Comparison of ENCODE assay signal across 24 mouse cellular contexts in the genomic region with DNA sequence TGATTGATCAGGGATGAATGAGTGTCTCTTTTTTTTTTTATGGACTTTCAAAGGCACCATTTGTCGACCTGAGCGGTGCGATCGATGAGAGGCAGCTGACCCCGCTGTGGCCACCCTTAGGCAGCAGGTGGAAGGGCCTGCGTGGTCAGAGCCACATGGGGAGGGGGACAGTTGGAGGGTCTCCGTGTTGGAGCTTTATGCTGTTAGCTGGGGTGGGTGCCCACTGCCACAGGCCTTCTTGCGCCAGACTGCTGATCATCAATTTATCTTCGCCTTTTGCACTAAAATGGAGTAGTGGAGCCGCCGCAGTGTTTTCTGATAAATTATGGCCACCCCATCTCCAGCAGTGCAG. TPM values are rescaled to one million over a fixed set of nuclear protein-coding genes. Genes with fewer than 3 reads are reported as not detected.
DNase-seq lines count a peak whose midpoint lies in the region; ATAC-seq lines count a peak whose summit lies in the region.
"Had no signal": no experiment of that assay in that cellular context is flagged by ENCODE, and none has a peak within 500 bp of the region (broad histone marks: within the 10 kb centered on the region; RNA-seq: fewer than 3 reads in every experiment).

No protein-coding gene starts in this region.

- no peaks in the 10 kb centered on the region for H3K36me3 ChIP-seq in forebrain, embryonic 12.5 days (replicated peaks)
- H3K36me3 ChIP-seq in forebrain, embryonic 15.5 days = no peaks in the 10 kb centered on the region
- no peaks in the 10 kb centered on the region for H3K36me3 ChIP-seq in embryonic facial prominence, embryonic 10.5 days (replicated peaks)
- H3K36me3 ChIP-seq in hindbrain, embryonic 12.5 days = no peaks in the 10 kb centered on the region
- H3K36me3 ChIP-seq in midbrain, embryonic 14.5 days (ENCODE audit: control insufficient read depth, insufficient read depth, low read length) = no peaks in the 10 kb centered on the region
- H3K36me3 ChIP-seq: embryonic facial prominence, embryonic 12.5 days; heart, embryonic 15.5 days had no signal

- WGBS in forebrain, embryonic 12.5 days = 53% methylated on average over 11 of the region's 11 CpGs
- WGBS in forebrain, embryonic 15.5 days = 56% methylated on average over 11 of the region's 11 CpGs
- 48% methylated on average over 11 of the region's 11 CpGs for WGBS in embryonic facial prominence, embryonic 10.5 days
- 22% methylated on average over 11 of the region's 11 CpGs for WGBS in hindbrain, embryonic 12.5 days
- whole genome bisulfite sequencing in midbrain, embryonic 14.5 days = 46% methylated on average over 11 of the region's 11 CpGs

- no peak overlapping the region for H3K4me2 ChIP-seq in forebrain, embryonic 12.5 days
- H3K4me2 ChIP-seq in forebrain, embryonic 15.5 days (replicated peaks) = no peak overlapping the region
- peak overlapping the region; percentile 29 for H3K4me2 ChIP-seq in hindbrain, embryonic 12.5 days (replicated peaks)
- peak overlapping the region; percentile 11; the same call in 1 of the 2 replicates for H3K4me2 ChIP-seq in midbrain, embryonic 14.5 days (ENCODE audit: low read length)
- H3K4me2 ChIP-seq: embryonic facial prominence, embryonic 12.5 days; heart, embryonic 15.5 days had no signal

- H3K27ac ChIP-seq in forebrain, embryonic 12.5 days = 0 out of 2 replicates have a peak overlapping the region, but pooled peaks have one; percentile 13
- no peak overlapping the region for H3K27ac ChIP-seq in forebrain, embryonic 15.5 days (replicated peaks)
- peak overlapping the region; percentile 31 for H3K27ac ChIP-seq in embryonic facial prominence, embryonic 10.5 days (replicated peaks)
- H3K27ac ChIP-seq in hindbrain, embryonic 12.5 days = peak overlapping the region; percentile 76
- H3K27ac ChIP-seq in midbrain, embryonic 14.5 days (replicated peaks; ENCODE audit: low read depth, low read length) = no peak overlapping the region
- H3K27ac ChIP-seq: embryonic facial prominence, embryonic 12.5 days; heart, embryonic 15.5 days; kidney, postnatal 0 days; left cerebral cortex, adult 2 months had no signal

- no peak for ATAC-seq in forebrain, embryonic 12.5 days (ENCODE audit: low FRiP score)
- ATAC-seq in forebrain, embryonic 15.5 days (replicated peaks) = no peak
- ATAC-seq in hindbrain, embryonic 12.5 days (ENCODE audit: low FRiP score) = peak; percentile 23; the same call in 1 of the 2 replicates
- no peak for ATAC-seq in midbrain, embryonic 14.5 days (ENCODE audit: low FRiP score, low TSS enrichment)
- ATAC-seq: CD4-positive, CD25-positive, alpha-beta regulatory T cell, adult 4 months; forebrain, postnatal 0 days had no signal

- intact Hi-C loops in left cerebral cortex, postnatal 10 days (cut with DNase I) = no loop called here

- no peak for DNase-seq in embryonic facial prominence, embryonic 10.5 days (ENCODE audit: low spot score)
- no peak for DNase-seq in midbrain, embryonic 14.5 days
- DNase-seq in left cerebral cortex, postnatal 10 days (ENCODE audit: extremely low spot score in 1 of 2, low spot score in 2 of 2) = no peak
- DNase-seq in heart, adult 11 months = no peak
- DNase-seq in cerebellum, postnatal 25 days = no peak
- DNase-seq: adrenal gland, postnatal 14 days; cerebellum, adult 8-10 months; forebrain, postnatal 0 days; heart, postnatal 36 days; kidney, adult 2 months; lung, postnatal 4 days; thymus, postnatal 25 days had no signal

- peaks cover 16% of the 10 kb centered on the region for H3K4me1 ChIP-seq in forebrain, embryonic 12.5 days
- H3K4me1 ChIP-seq in forebrain, embryonic 15.5 days = no peaks in the 10 kb centered on the region
- H3K4me1 ChIP-seq in embryonic facial prominence, embryonic 10.5 days = peaks cover 35% of the 10 kb centered on the region
- peaks cover 27% of the 10 kb centered on the region for H3K4me1 ChIP-seq in hindbrain, embryonic 12.5 days
- H3K4me1 ChIP-seq in midbrain, embryonic 14.5 days (ENCODE audit: control insufficient read depth, insufficient read depth, low read length) = peaks cover 9% of the 10 kb centered on the region
- H3K4me1 ChIP-seq: heart, embryonic 15.5 days had no signal

- H3K27me3 ChIP-seq in forebrain, embryonic 12.5 days = 0 out of 2 replicates have a peak, but pooled peaks cover 3% of the 10 kb centered on the region
- no peaks in the 10 kb centered on the region for H3K27me3 ChIP-seq in forebrain, embryonic 15.5 days
- H3K27me3 ChIP-seq in embryonic facial prominence, embryonic 10.5 days (replicated peaks; ENCODE audit: low read depth, poor library complexity, severe bottlenecking) = peaks cover 23% of the 10 kb centered on the region
- peaks cover 5% of the 10 kb centered on the region; the same call in 1 of the 2 replicates for H3K27me3 ChIP-seq in hindbrain, embryonic 12.5 days
- H3K27me3 ChIP-seq in midbrain, embryonic 14.5 days (ENCODE audit: control insufficient read depth, insufficient read depth, low read length) = no peaks in the 10 kb centered on the region
- H3K27me3 ChIP-seq: embryonic facial prominence, embryonic 12.5 days had no signal

- no peak overlapping the region for H3K9ac ChIP-seq in forebrain, embryonic 12.5 days
- no peak overlapping the region for H3K9ac ChIP-seq in forebrain, embryonic 15.5 days (replicated peaks)
- H3K9ac ChIP-seq in hindbrain, embryonic 12.5 days = no peak overlapping the region
- no peak overlapping the region for H3K9ac ChIP-seq in midbrain, embryonic 14.5 days (replicated peaks; ENCODE audit: low read length)
- H3K9ac ChIP-seq: embryonic facial prominence, embryonic 12.5 days; forebrain, postnatal 0 days; heart, embryonic 15.5 days had no signal

- no peak overlapping the region for H3K4me3 ChIP-seq in forebrain, embryonic 12.5 days (replicated peaks)
- no peak overlapping the region for H3K4me3 ChIP-seq in forebrain, embryonic 15.5 days
- H3K4me3 ChIP-seq in embryonic facial prominence, embryonic 10.5 days = peak overlapping the region; percentile 16; the same call in 1 of the 2 replicates
- no peak overlapping the region for H3K4me3 ChIP-seq in hindbrain, embryonic 12.5 days
- H3K4me3 ChIP-seq in midbrain, embryonic 14.5 days (replicated peaks; ENCODE audit: low read depth, low read length) = no peak overlapping the region
- H3K4me3 ChIP-seq: embryonic facial prominence, embryonic 12.5 days; heart, embryonic 15.5 days; left cerebral cortex, adult 2 months; myocyte had no signal

- H3K9me3 ChIP-seq in forebrain, embryonic 12.5 days = no peaks in the 10 kb centered on the region
- H3K9me3 ChIP-seq in forebrain, embryonic 15.5 days = no peaks in the 10 kb centered on the region
- no peaks in the 10 kb centered on the region for H3K9me3 ChIP-seq in embryonic facial prominence, embryonic 10.5 days
- H3K9me3 ChIP-seq in hindbrain, embryonic 12.5 days (replicated peaks) = 0 out of 2 replicates have a peak, but pooled peaks cover 4% of the 10 kb centered on the region
- no peaks in the 10 kb centered on the region for H3K9me3 ChIP-seq in midbrain, embryonic 14.5 days (ENCODE audit: control insufficient read depth, low read length)
- H3K9me3 ChIP-seq: embryonic facial prominence, embryonic 12.5 days; heart, embryonic 15.5 days had no signal

RNA-seq across cellular contexts. Expression of gene Crabp1, which starts 11.6 kb away (rescaled TPM):
- 106 and 133 TPM in 2 replicates for polyA plus RNA-seq in forebrain, embryonic 12.5 days (2016; fragmentation: Nextera tagmentation; extraction: Ambion mirVana)
- 47.3 and 53.2 TPM in 2 replicates for polyA plus RNA-seq in forebrain, embryonic 15.5 days (2015; fragmentation: Nextera tagmentation; extraction: Ambion mirVana)
- 1,341 and 1,562 TPM in 2 replicates for polyA plus RNA-seq in embryonic facial prominence, embryonic 10.5 days (2016; fragmentation: Nextera tagmentation; extraction: Ambion mirVana)
- polyA plus RNA-seq in hindbrain, embryonic 12.5 days (2016; fragmentation: Nextera tagmentation; extraction: Ambion mirVana) = 655 and 681 TPM in 2 replicates
- 34.8 and 35.1 TPM in 2 replicates for polyA plus RNA-seq in midbrain, embryonic 14.5 days (2014; fragmentation: Nextera tagmentation; extraction: Ambion mirVana)
- total RNA-seq in left cerebral cortex, postnatal 10 days (2021) = 1 to 10 TPM; 2.6 to 9.5 TPM
- total RNA-seq: common myeloid progenitor, adult 5-6 weeks; heart, postnatal 36 days; liver, adult 2 months; megakaryocyte-erythroid progenitor cell, adult 5-6 weeks had no signal
- polyA plus RNA-seq: CD4-positive, CD25-positive, alpha-beta regulatory T cell, adult 4 months; liver, adult 2 months had no signal

RNA-seq across cellular contexts. Expression of gene Wdr61, which starts 18.6 kb away (rescaled TPM):
- polyA plus RNA-seq in forebrain, embryonic 12.5 days (2016; fragmentation: Nextera tagmentation; extraction: Ambion mirVana) = 140 and 142 TPM in 2 replicates
- polyA plus RNA-seq in forebrain, embryonic 15.5 days (2015; fragmentation: Nextera tagmentation; extraction: Ambion mirVana) = 121 and 123 TPM in 2 replicates
- 182 and 188 TPM in 2 replicates for polyA plus RNA-seq in embryonic facial prominence, embryonic 10.5 days (2016; fragmentation: Nextera tagmentation; extraction: Ambion mirVana)
- polyA plus RNA-seq in hindbrain, embryonic 12.5 days (2016; fragmentation: Nextera tagmentation; extraction: Ambion mirVana) = 117 and 128 TPM in 2 replicates
- polyA plus RNA-seq in midbrain, embryonic 14.5 days (2014; fragmentation: Nextera tagmentation; extraction: Ambion mirVana) = 111 and 114 TPM in 2 replicates
- total RNA-seq in left cerebral cortex, postnatal 10 days (2021) = 10 to 100 TPM; 52.5 to 54.1 TPM

RNA-seq across cellular contexts. Expression of gene Dnaja4, which starts 54.2 kb away (rescaled TPM):
- 2.8 and 3.1 TPM in 2 replicates for polyA plus RNA-seq in forebrain, embryonic 12.5 days (2016; fragmentation: Nextera tagmentation; extraction: Ambion mirVana)
- 5.0 and 6.5 TPM in 2 replicates for polyA plus RNA-seq in forebrain, embryonic 15.5 days (2015; fragmentation: Nextera tagmentation; extraction: Ambion mirVana)
- 3.2 and 3.5 TPM in 2 replicates for polyA plus RNA-seq in embryonic facial prominence, embryonic 10.5 days (2016; fragmentation: Nextera tagmentation; extraction: Ambion mirVana)
- 7.1 and 7.5 TPM in 2 replicates for polyA plus RNA-seq in hindbrain, embryonic 12.5 days (2016; fragmentation: Nextera tagmentation; extraction: Ambion mirVana)
- 5.0 TPM in 2 replicates for polyA plus RNA-seq in midbrain, embryonic 14.5 days (2014; fragmentation: Nextera tagmentation; extraction: Ambion mirVana)
- 10 to 100 TPM; 13.6 to 14.4 TPM for total RNA-seq in left cerebral cortex, postnatal 10 days (2021)

Comparison
In these comparisons a context has a peak if more than half of its experiments do, and no peak if none do; other contexts are left out.
1. H3K27ac ChIP-seq: peak in forebrain, embryonic 12.5 days (single experiment), embryonic facial prominence, embryonic 10.5 days (single experiment) and hindbrain, embryonic 12.5 days (single experiment); none in forebrain, embryonic 15.5 days (single experiment) and midbrain, embryonic 14.5 days (single experiment).
2. H3K4me2 ChIP-seq: peak in hindbrain, embryonic 12.5 days (single experiment) and midbrain, embryonic 14.5 days (single experiment); none in forebrain, embryonic 12.5 days (single experiment) and forebrain, embryonic 15.5 days (single experiment).